Mouse (Mus musculus) spleen, adult 2 months (tissue): ENCODE results near the gene Serpine2. TPM values are rescaled to one million over a fixed set of nuclear protein-coding genes. Genes with fewer than 3 reads are reported as not detected.

ENCODE experiments used
- DNase-seq, 2 experiments: peaks; one replicate each; pipeline versions ENCODE4 v3.0.0 to v3.0.0-alpha.2; 2012 to 2021; ENCODE audit warnings: low spot score in 2 of 2, low read depth in 1 of 2
- H3K27ac ChIP-seq: fragments of 200-500 bp; 2 replicates; pipeline ENCODE4 v1.5.1; 2012; ENCODE audit warnings: low read length, inconsistent platforms; ENCODE audit not compliant: insufficient read depth
- H3K27me3 ChIP-seq: fragments of 200-500 bp; 2 replicates; pipeline ENCODE4 v1.6.1; 2012; ENCODE audit warnings: mild to moderate bottlenecking, moderate library complexity, low read length, inconsistent platforms; ENCODE audit not compliant: control insufficient read depth, insufficient read depth
- H3K36me3 ChIP-seq: fragments of 200-500 bp; 2 replicates; pipeline ENCODE4 v1.6.1; 2012; ENCODE audit warnings: mild to moderate bottlenecking, low read length, inconsistent platforms; ENCODE audit not compliant: control insufficient read depth, insufficient read depth
- H3K4me1 ChIP-seq: fragments of 200-500 bp; 2 replicates; pipeline ENCODE4 v1.6.1; 2011; ENCODE audit warnings: inconsistent platforms; ENCODE audit not compliant: control insufficient read depth, insufficient read depth, insufficient read length
- H3K4me3 ChIP-seq: fragments of 200-500 bp; 2 replicates; pipeline ENCODE4 v1.5.1; 2011; ENCODE audit warnings: mild to moderate bottlenecking, inconsistent platforms; ENCODE audit not compliant: insufficient read depth, insufficient read length; ENCODE audit errors: extremely low read depth
- CTCF ChIP-seq: fragments of 200-500 bp; IDR thresholded peaks from 2 replicates; pipeline ENCODE4 v1.5.1; 2011; ENCODE audit warnings: mild to moderate bottlenecking, inconsistent platforms; ENCODE audit not compliant: insufficient read depth, insufficient read length, insufficient replicate concordance; ENCODE audit errors: extremely low read depth
- POLR2A ChIP-seq: fragments of 200-500 bp; IDR thresholded peaks from 2 replicates; pipeline ENCODE4 v1.6.1; 2011; ENCODE audit warnings: low read depth, low read length, inconsistent platforms
- WGBS: fragments of 180-500 bp; shearing (Covaris S2); methylation state at CpG from one replicate; pipeline ENCODE4 v1.1.7; 2018; 5-methylcytosine and 5-hydroxymethylcytosine counted together
- polyA plus RNA-seq: library from polyadenylated mRNA; depleted of rRNA; stranded (reverse); fragments of >200 nt; gene quantifications from 2 replicates; pipeline ENCODE4 v1.2.3, GENCODE M21; 2012

Gene Serpine2
- polyA plus RNA-seq, 1 experiment, result 12.3 TPM

- H3K27me3 ChIP-seq, result peaks cover 14% of the 10 kb centered on the region
- no peaks in the 10 kb centered on the region for H3K36me3 ChIP-seq
- H3K4me3 ChIP-seq, result no peak overlapping the region
- TF ChIP-seq POLR2A, result no peak
- TF ChIP-seq CTCF, result no peak
- peaks cover 11% of the 10 kb centered on the region for H3K4me1 ChIP-seq
- H3K27ac ChIP-seq, result no peak overlapping the region
- no peak for DNase-seq
- WGBS, result 84% methylated on average over 5 of the region's 5 CpGs
These were observed 1.0 kb downstream of the Serpine2 start for GRCm38 (mm10) chr1:79859975-79860374.

- WGBS, result 34% methylated on average over 4 of the region's 4 CpGs
- TF ChIP-seq POLR2A (no peak), CTCF (no peak)
- DNase-seq, result no peak
- peaks cover 11% of the 10 kb centered on the region for H3K4me1 ChIP-seq
- no peaks in the 10 kb centered on the region for H3K36me3 ChIP-seq
- H3K27me3 ChIP-seq, result peaks cover 14% of the 10 kb centered on the region
- no peak overlapping the region for H3K27ac ChIP-seq
- peak overlapping the region; percentile 29; the same call in 1 of the 2 replicates for H3K4me3 ChIP-seq
These were observed 2.0 kb downstream of the Serpine2 start for GRCm38 (mm10) chr1:79859026-79859425.

- TF ChIP-seq CTCF, result no peak
- TF ChIP-seq POLR2A, result no peak
- Histone ChIP-seq H3K27me3 (peaks cover 14% of the 10 kb centered on the region), H3K4me1 (peaks cover 11% of the 10 kb centered on the region), H3K36me3 (no peaks in the 10 kb centered on the region), H3K27ac (no peak overlapping the region), H3K4me3 (peak overlapping the region; percentile 52; the same call in 1 of the 2 replicates)
- peak in 1 of 2 experiments; percentile 25 for DNase-seq
- 1% methylated on average over 59 of the region's 76 CpGs for WGBS
These were observed 2.5 kb downstream of the Serpine2 start for GRCm38 (mm10) chr1:79858389-79858994.

GRCm38 (mm10) chr1:79857681-79858388, 3.1 kb downstream of the Serpine2 start:
- TF ChIP-seq CTCF, result no peak
- no peak for TF ChIP-seq POLR2A
- DNase-seq, result no peak
- Histone ChIP-seq H3K36me3 (no peaks in the 10 kb centered on the region), H3K27me3 (peaks cover 14% of the 10 kb centered on the region), H3K27ac (no peak overlapping the region), H3K4me3 (peak overlapping the region; percentile 52), H3K4me1 (peaks cover 11% of the 10 kb centered on the region)
- 12% methylated on average over 32 of the region's 32 CpGs for WGBS

GRCm38 (mm10) chr1:79856756-79857155, 4.2 kb downstream of the Serpine2 start:
- DNase-seq, result no peak
- Histone ChIP-seq H3K4me3 (no peak overlapping the region), H3K27me3 (peaks cover 12% of the 10 kb centered on the region), H3K36me3 (no peaks in the 10 kb centered on the region), H3K27ac (no peak overlapping the region), H3K4me1 (peaks cover 11% of the 10 kb centered on the region)
- WGBS, result 47% methylated on average over 4 of the region's 4 CpGs
- no peak for TF ChIP-seq POLR2A
- no peak for TF ChIP-seq CTCF

GRCm38 (mm10) chr1:79853527-79853926, 7.5 kb downstream of the Serpine2 start:
- no peaks in the 10 kb centered on the region for H3K36me3 ChIP-seq
- H3K4me3 ChIP-seq, result no peak overlapping the region
- H3K4me1 ChIP-seq, result peaks cover 6% of the 10 kb centered on the region
- TF ChIP-seq CTCF (no peak), POLR2A (no peak)
- no peak overlapping the region for H3K27ac ChIP-seq
- WGBS, result 24% methylated on average over 3 of the region's 3 CpGs
- DNase-seq, result no peak
- peaks cover 7% of the 10 kb centered on the region for H3K27me3 ChIP-seq

GRCm38 (mm10) chr1:79850341-79850740, 10.6 kb downstream of the Serpine2 start:
- Histone ChIP-seq H3K36me3 (no peaks in the 10 kb centered on the region), H3K27me3 (no peaks in the 10 kb centered on the region), H3K4me3 (no peak overlapping the region), H3K4me1 (no peaks in the 10 kb centered on the region; the same call in 1 of the 2 replicates), H3K27ac (no peak overlapping the region)
- TF ChIP-seq POLR2A (no peak), CTCF (no peak)
- DNase-seq, result no peak
- WGBS, result 86% methylated on average over 10 of the region's 10 CpGs
